ENCODE assay signal across 12 mouse cellular contexts in genomic region chr9:65243249-65243648, GRCm38 (mm10). TPM values are rescaled to one million over a fixed set of nuclear protein-coding genes. Genes with fewer than 3 reads are reported as not detected.
DNase-seq lines count a peak whose midpoint lies in the region; ATAC-seq and TF ChIP-seq lines count a peak whose summit lies in the region.
"Had no signal": no experiment of that assay in that cellular context is flagged by ENCODE, and none has a peak within 500 bp of the region (broad histone marks: within the 10 kb centered on the region; RNA-seq: fewer than 3 reads in every experiment).

No protein-coding gene starts in this region.

- TF ChIP-seq CTCF in kidney, adult 2 months (conservative IDR thresholded peaks at IDR 0.05; ENCODE audit: insufficient read depth, insufficient read length, low read depth, low read length) = no peak

- peaks cover 12% of the 10 kb centered on the region for H3K4me1 ChIP-seq in kidney, adult 2 months (ENCODE audit: control insufficient read depth, insufficient read depth, low read length)
- peaks cover 45% of the 10 kb centered on the region for H3K4me1 ChIP-seq in midbrain, embryonic 10.5 days
- no peaks in the 10 kb centered on the region; the same call in 1 of the 2 replicates for H3K4me1 ChIP-seq in midbrain, embryonic 15.5 days
- peaks cover 24% of the 10 kb centered on the region for H3K4me1 ChIP-seq in intestine, embryonic 16.5 days (ENCODE audit: control insufficient read depth, insufficient read depth, low read length)
- H3K4me1 ChIP-seq in midbrain, embryonic 14.5 days (ENCODE audit: control insufficient read depth, insufficient read depth, low read length) = no peaks in the 10 kb centered on the region

- H3K27ac ChIP-seq in kidney, adult 2 months (ENCODE audit: insufficient read depth, low read depth, low read length) = peak overlapping the region; percentile 2; the same call in 1 of the 2 replicates
- peak overlapping the region; percentile 35 for H3K27ac ChIP-seq in midbrain, embryonic 10.5 days (replicated peaks)
- no peak overlapping the region for H3K27ac ChIP-seq in midbrain, embryonic 15.5 days
- H3K27ac ChIP-seq in intestine, embryonic 16.5 days (ENCODE audit: low read length) = peak overlapping the region; percentile 69
- 0 out of 2 replicates have a peak overlapping the region, but pooled peaks have one; percentile 0 for H3K27ac ChIP-seq in midbrain, embryonic 14.5 days (replicated peaks; ENCODE audit: low read depth, low read length)
- H3K27ac ChIP-seq: forebrain, embryonic 13.5 days; limb, embryonic 15.5 days had no signal

- 59% methylated on average over 4 of the region's 4 CpGs for WGBS in kidney, adult 2 months
- WGBS in midbrain, embryonic 10.5 days = 56% methylated on average over 4 of the region's 4 CpGs
- whole genome bisulfite sequencing in midbrain, embryonic 15.5 days = 38% methylated on average over 4 of the region's 4 CpGs
- WGBS in intestine, embryonic 16.5 days = 40% methylated on average over 4 of the region's 4 CpGs
- 54% methylated on average over 4 of the region's 4 CpGs for WGBS in midbrain, embryonic 14.5 days

- no peak for ATAC-seq in midbrain, embryonic 15.5 days (replicated peaks)
- ATAC-seq in intestine, embryonic 16.5 days = peak; percentile 52; the same call in 1 of the 2 replicates
- no peak for ATAC-seq in midbrain, embryonic 14.5 days (ENCODE audit: low FRiP score, low TSS enrichment)
- ATAC-seq: forebrain, embryonic 13.5 days had no signal

- 0 out of 2 replicates have a peak, but pooled peaks cover 2% of the 10 kb centered on the region for H3K36me3 ChIP-seq in kidney, adult 2 months (ENCODE audit: control insufficient read depth, insufficient read depth, low read length)
- no peaks in the 10 kb centered on the region for H3K36me3 ChIP-seq in midbrain, embryonic 10.5 days
- H3K36me3 ChIP-seq in midbrain, embryonic 15.5 days (replicated peaks) = no peaks in the 10 kb centered on the region
- no peaks in the 10 kb centered on the region for H3K36me3 ChIP-seq in intestine, embryonic 16.5 days (ENCODE audit: control insufficient read depth, insufficient read depth, low read length)
- no peaks in the 10 kb centered on the region for H3K36me3 ChIP-seq in midbrain, embryonic 14.5 days (ENCODE audit: control insufficient read depth, insufficient read depth, low read length)
- H3K36me3 ChIP-seq: limb, embryonic 15.5 days had no signal

- no peak for DNase-seq in kidney, adult 2 months
- no peak for DNase-seq in kidney, adult 9 months
- no peak for DNase-seq in midbrain, embryonic 10.5 days (ENCODE audit: low spot score)
- DNase-seq in midbrain, embryonic 14.5 days = peak; percentile 7
- DNase-seq in layer of hippocampus, adult 11-12 months (ENCODE audit: low spot score) = no peak
- DNase-seq: adrenal gland, adult 2 months; cerebellum, postnatal 10 days; spleen, adult 18-20 months had no signal

- H3K27me3 ChIP-seq in kidney, adult 2 months (replicated peaks; ENCODE audit: control insufficient read depth, insufficient read depth, low read length) = no peaks in the 10 kb centered on the region
- no peaks in the 10 kb centered on the region for H3K27me3 ChIP-seq in midbrain, embryonic 10.5 days (ENCODE audit: low read depth, poor library complexity, severe bottlenecking)
- no peaks in the 10 kb centered on the region for H3K27me3 ChIP-seq in midbrain, embryonic 15.5 days (replicated peaks)
- H3K27me3 ChIP-seq in intestine, embryonic 16.5 days (replicated peaks; ENCODE audit: control insufficient read depth, insufficient read depth, low read length) = no peaks in the 10 kb centered on the region; the same call in 1 of the 2 replicates
- H3K27me3 ChIP-seq in midbrain, embryonic 14.5 days (ENCODE audit: control insufficient read depth, insufficient read depth, low read length) = no peaks in the 10 kb centered on the region
- H3K27me3 ChIP-seq: forebrain, embryonic 13.5 days; limb, embryonic 15.5 days had no signal

- no peak overlapping the region for H3K9ac ChIP-seq in midbrain, embryonic 15.5 days
- no peak overlapping the region for H3K9ac ChIP-seq in intestine, embryonic 16.5 days (ENCODE audit: low read depth, low read length)
- H3K9ac ChIP-seq in midbrain, embryonic 14.5 days (replicated peaks; ENCODE audit: low read length) = no peak overlapping the region
- H3K9ac ChIP-seq: forebrain, embryonic 13.5 days; limb, embryonic 15.5 days had no signal

- H3K9me3 ChIP-seq in midbrain, embryonic 10.5 days (replicated peaks) = no peaks in the 10 kb centered on the region
- H3K9me3 ChIP-seq in midbrain, embryonic 15.5 days = no peaks in the 10 kb centered on the region
- no peaks in the 10 kb centered on the region for H3K9me3 ChIP-seq in intestine, embryonic 16.5 days (ENCODE audit: control insufficient read depth, low read length)
- no peaks in the 10 kb centered on the region for H3K9me3 ChIP-seq in midbrain, embryonic 14.5 days (ENCODE audit: control insufficient read depth, low read length)
- H3K9me3 ChIP-seq: forebrain, embryonic 13.5 days; limb, embryonic 15.5 days had no signal

- H3K4me2 ChIP-seq in midbrain, embryonic 15.5 days = no peak overlapping the region
- no peak overlapping the region for H3K4me2 ChIP-seq in intestine, embryonic 16.5 days (ENCODE audit: low read depth, low read length)
- H3K4me2 ChIP-seq in midbrain, embryonic 14.5 days (ENCODE audit: low read length) = no peak overlapping the region
- H3K4me2 ChIP-seq: forebrain, embryonic 13.5 days; limb, embryonic 15.5 days had no signal

- no peak overlapping the region for H3K4me3 ChIP-seq in kidney, adult 2 months (ENCODE audit: insufficient read depth, low read depth, low read length)
- no peak overlapping the region for H3K4me3 ChIP-seq in midbrain, embryonic 10.5 days
- H3K4me3 ChIP-seq in midbrain, embryonic 15.5 days = no peak overlapping the region
- no peak overlapping the region for H3K4me3 ChIP-seq in intestine, embryonic 16.5 days (ENCODE audit: low read length)
- no peak overlapping the region for H3K4me3 ChIP-seq in midbrain, embryonic 14.5 days (replicated peaks; ENCODE audit: low read depth, low read length)
- H3K4me3 ChIP-seq: forebrain, embryonic 13.5 days; limb, embryonic 15.5 days had no signal

- TF ChIP-seq POLR2A in kidney, adult 2 months (IDR thresholded peaks at IDR 0.05; ENCODE audit: low read depth, low read length) = no peak

RNA-seq across cellular contexts. Expression of gene Cilp, which starts 21.7 kb away (rescaled TPM):
- polyA plus RNA-seq in kidney, adult 2 months (2012; rRNA removed) = 1.1 and 1.4 TPM in 2 replicates
- polyA plus RNA-seq in midbrain, embryonic 10.5 days (2016; fragmentation: Nextera tagmentation; extraction: Ambion mirVana) = 0.04 and 0.17 TPM in 2 replicates
- 0.19 and 0.26 TPM in 2 replicates for polyA plus RNA-seq in midbrain, embryonic 15.5 days (2015; fragmentation: Nextera tagmentation; extraction: Ambion mirVana)
- polyA plus RNA-seq in intestine, embryonic 16.5 days (2015; fragmentation: Nextera tagmentation; extraction: Ambion mirVana) = 1.7 and 2.0 TPM in 2 replicates
- polyA plus RNA-seq in midbrain, embryonic 14.5 days (2014; fragmentation: Nextera tagmentation; extraction: Ambion mirVana) = 0.17 and 0.24 TPM in 2 replicates

RNA-seq across cellular contexts. Expression of gene Parp16, which starts 48.1 kb away (rescaled TPM):
- 11.0 and 11.9 TPM in 2 replicates for polyA plus RNA-seq in kidney, adult 2 months (2012; rRNA removed)
- polyA plus RNA-seq in midbrain, embryonic 10.5 days (2016; fragmentation: Nextera tagmentation; extraction: Ambion mirVana) = 7.2 and 7.9 TPM in 2 replicates
- polyA plus RNA-seq in midbrain, embryonic 15.5 days (2015; fragmentation: Nextera tagmentation; extraction: Ambion mirVana) = 6.8 and 7.6 TPM in 2 replicates
- polyA plus RNA-seq in intestine, embryonic 16.5 days (2015; fragmentation: Nextera tagmentation; extraction: Ambion mirVana) = 10.8 and 11.0 TPM in 2 replicates
- polyA plus RNA-seq in midbrain, embryonic 14.5 days (2014; fragmentation: Nextera tagmentation; extraction: Ambion mirVana) = 5.2 and 6.5 TPM in 2 replicates

RNA-seq across cellular contexts. Expression of gene Clpx, which starts 50.8 kb away (rescaled TPM):
- polyA plus RNA-seq in kidney, adult 2 months (2012; rRNA removed) = 24.4 and 25.8 TPM in 2 replicates
- polyA plus RNA-seq in midbrain, embryonic 10.5 days (2016; fragmentation: Nextera tagmentation; extraction: Ambion mirVana) = 41.6 and 42.3 TPM in 2 replicates
- polyA plus RNA-seq in midbrain, embryonic 15.5 days (2015; fragmentation: Nextera tagmentation; extraction: Ambion mirVana) = 40.4 and 42.8 TPM in 2 replicates
- 46.6 and 49.7 TPM in 2 replicates for polyA plus RNA-seq in intestine, embryonic 16.5 days (2015; fragmentation: Nextera tagmentation; extraction: Ambion mirVana)
- 38.1 and 45.6 TPM in 2 replicates for polyA plus RNA-seq in midbrain, embryonic 14.5 days (2014; fragmentation: Nextera tagmentation; extraction: Ambion mirVana)
